Mouse (Mus musculus): ENCODE measurements around the gene Kif2c.
A peak's percentile ranks its signal among the peaks of the same experiment; 100 is the strongest.
"Not testable (repeated sequence)": the region's sequence is repeated elsewhere in the genome, so short reads cannot be mapped to it uniquely, and the experiment has no call there.

Gene Kif2c

GRCm38 (mm10) chr4:117188969-117189368 lies 6.5 kb upstream of the Kif2c start:
- DNase-seq (ENCODE audit: low spot score), result no peak

DNA sequence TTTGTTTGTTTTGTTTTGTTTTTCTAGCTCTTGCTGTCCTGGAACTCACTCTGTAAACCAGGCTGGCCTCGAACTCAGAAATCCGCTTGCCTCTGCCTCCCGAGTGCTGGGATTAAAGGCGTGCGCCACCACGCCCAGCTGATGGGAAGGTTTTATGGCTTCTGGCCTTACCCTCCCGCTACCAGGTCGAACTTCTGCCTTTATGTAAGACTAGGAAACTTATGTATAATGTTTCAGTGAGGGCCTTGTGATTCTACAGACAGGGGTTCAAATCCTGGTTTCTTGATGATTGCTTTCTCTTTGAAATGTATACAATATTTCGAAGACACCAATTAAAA lies 289 bp upstream of the Kif2c start:
- DNase-seq (ENCODE audit: low spot score), result not testable (repeated sequence)

- DNase-seq (ENCODE audit: low spot score), result no peak
Measured at GRCm38 (mm10) chr4:117169936-117170335, 12.5 kb downstream of the Kif2c start.

DNA sequence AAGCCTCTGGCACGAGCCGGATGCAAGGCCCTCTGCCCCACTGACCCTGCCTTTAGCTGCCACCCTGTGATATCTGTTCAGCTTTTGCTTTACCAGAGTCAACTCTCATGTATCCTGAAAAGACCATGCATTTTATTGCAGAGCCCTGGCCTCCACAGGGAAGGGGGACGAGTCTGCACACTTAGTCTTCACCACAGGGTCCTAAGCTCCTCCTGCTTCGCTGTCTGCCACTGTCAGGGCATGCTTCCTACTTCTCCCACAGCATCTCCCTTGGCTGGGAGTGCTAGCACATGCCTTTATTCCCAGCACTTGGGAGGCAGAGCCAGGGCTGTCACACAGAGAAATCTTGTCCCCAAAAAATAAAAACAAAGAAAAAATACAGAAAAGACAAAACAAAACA lies 21.3 kb downstream of the Kif2c start:
- no peak for DNase-seq (ENCODE audit: low spot score)

GRCm38 (mm10) chr4:117159666-117160065 lies 22.8 kb downstream of the Kif2c start:
- DNase-seq (ENCODE audit: low spot score), result no peak

DNA sequence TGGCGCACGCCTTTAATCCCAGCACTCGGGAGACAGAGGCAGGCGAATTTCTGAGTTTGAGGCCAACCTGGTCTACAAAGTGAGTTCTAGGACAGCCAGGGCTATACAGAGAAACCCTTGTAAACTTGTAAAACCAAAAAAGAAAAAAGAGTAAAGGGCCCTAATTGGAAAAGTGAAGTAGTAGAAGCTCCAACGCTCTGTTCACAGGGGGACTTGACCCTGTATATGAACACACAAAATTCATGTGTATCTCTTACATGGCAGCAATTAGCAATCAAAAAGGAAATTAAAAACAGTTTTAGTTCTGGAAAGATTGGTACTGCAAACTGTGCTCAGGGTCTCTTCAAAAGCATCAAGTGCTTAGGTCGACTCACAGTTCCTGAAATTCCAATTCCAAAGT lies 26.1 kb downstream of the Kif2c start:
- no peak for DNase-seq (ENCODE audit: low spot score)

- DNase-seq (ENCODE audit: low spot score), result peak; percentile 74
Measured at GRCm38 (mm10) chr4:117155792-117156355, 26.6 kb downstream of the Kif2c start, which contains the start of gene Rps8. Gene Rps8, minus strand, starts transcription at chr4:117156243.

DNA sequence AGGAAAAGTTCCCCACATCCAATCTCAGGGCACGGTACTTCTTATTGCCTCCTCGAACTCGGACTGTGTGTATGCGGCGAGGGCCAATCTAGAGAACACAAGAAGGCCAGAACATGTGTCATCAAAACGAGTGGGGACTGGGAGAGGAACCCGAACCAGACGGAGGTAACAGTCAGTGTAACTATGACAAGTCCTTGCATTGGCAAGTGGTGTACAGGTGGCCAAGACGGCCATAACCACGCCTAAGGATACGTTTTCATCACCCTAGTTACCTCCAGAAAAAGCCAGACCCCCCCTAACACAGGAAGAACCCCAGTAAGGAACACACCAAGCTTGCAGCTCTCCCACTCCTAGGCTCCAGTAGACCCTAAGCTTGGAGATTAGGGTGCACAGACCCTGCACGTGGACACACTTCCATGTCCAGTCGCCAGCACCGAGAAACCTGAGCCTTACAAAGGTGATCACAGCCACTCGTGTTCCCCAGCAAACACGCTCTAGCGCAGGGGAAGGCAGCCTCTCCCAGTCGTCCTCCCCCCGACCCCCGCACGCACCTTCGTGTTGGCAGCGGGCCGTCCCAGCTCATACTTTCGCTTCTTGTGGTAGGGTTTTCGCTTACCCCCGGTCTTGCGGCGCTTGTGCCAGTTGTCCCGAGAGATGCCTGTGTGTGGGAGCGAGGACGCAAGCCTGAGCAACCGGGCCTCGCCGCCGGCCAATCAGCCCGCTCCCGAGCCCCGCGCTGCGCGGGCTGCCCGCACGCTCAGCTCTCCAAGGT lies 27.2 kb downstream of the Kif2c start:
- no peak for DNase-seq (ENCODE audit: low spot score)

- DNase-seq (ENCODE audit: low spot score), result no peak
Measured at GRCm38 (mm10) chr4:117152714-117153113, 29.7 kb downstream of the Kif2c start.

GRCm38 (mm10) chr4:117151416-117151815 lies 31.0 kb downstream of the Kif2c start:
- no peak for DNase-seq (ENCODE audit: low spot score)

GRCm38 (mm10) chr4:117150212-117150733 lies 32.2 kb downstream of the Kif2c start:
- DNase-seq (ENCODE audit: low spot score), result no peak

- DNase-seq (ENCODE audit: low spot score), result no peak
Measured at GRCm38 (mm10) chr4:117149291-117150211, 32.9 kb downstream of the Kif2c start.

DNA sequence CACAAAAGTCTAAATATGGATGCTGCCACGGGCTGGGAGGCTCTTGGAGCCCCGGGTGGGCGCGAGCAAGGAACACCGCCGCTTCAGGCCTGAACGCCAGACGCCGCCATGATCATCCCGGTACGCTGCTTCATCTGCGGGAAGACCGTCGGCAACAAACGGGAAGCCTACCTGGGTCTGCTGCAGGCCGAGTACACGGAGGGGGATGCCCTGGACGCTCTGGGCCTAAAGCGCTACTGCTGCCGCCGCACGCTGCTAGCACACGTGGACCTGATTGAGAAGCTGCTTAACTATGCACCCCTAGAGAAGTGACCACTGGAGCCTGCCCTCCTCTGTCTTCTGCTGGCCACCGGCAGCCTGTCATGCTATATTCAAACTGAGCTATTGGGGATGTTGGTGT lies 33.6 kb downstream of the Kif2c start:
- no peak for DNase-seq (ENCODE audit: low spot score)

DNA sequence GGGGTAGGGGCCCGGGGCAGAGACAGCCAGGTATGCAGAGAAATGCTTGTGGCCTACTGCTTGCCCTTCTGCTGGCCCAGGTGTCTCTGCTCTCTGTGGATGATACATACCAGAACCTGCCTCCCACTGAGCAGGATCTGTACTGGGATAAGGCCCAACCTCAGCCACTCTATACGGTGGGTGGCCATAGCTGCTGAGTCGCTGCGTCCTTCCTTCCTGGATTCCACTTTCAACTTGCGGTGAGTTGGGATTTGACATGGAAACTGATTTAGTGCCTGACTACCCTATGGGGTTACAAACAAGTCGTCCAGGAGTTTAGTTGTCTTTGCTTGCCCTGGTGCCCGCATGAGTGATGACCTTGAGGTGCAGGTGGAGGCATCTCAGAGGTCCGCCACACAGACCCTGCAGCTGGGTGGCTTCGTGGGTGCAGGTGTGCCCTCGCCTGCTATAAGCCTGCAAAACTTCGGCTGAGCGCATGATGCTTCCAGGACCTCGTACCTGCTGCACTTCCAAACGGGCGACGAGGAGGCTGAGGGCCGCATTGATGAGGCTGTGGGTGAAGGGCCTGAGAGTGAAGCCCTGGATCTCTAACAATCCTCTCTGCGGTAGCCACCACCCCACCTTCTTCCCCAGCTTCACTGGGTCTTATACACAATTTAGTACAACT lies 34.3 kb downstream of the Kif2c start:
- DNase-seq (ENCODE audit: low spot score), result no peak

DNA sequence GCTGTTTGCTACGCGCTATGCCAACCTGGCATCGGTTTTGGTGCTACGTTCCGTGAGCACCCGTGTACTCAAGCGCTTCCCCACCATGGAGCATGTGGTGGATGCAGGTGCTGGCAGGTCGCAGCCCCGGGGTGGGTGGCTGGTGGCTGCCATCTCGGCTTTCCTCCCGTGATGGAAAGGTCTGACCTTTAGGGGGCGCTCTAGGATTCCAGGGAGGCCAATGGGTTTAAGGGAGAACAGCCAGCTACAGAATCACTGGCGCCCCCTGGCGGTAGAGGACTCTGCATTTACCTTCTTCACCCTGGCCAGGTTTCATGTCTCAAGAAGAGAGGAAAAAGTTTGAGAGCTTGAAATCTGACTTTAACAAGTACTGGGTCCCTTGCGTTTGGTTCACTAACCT lies 36.3 kb downstream of the Kif2c start:
- peak; percentile 90 for DNase-seq (ENCODE audit: low spot score)

GRCm38 (mm10) chr4:117145248-117145647 lies 37.2 kb downstream of the Kif2c start:
- DNase-seq (ENCODE audit: low spot score), result no peak

DNA sequence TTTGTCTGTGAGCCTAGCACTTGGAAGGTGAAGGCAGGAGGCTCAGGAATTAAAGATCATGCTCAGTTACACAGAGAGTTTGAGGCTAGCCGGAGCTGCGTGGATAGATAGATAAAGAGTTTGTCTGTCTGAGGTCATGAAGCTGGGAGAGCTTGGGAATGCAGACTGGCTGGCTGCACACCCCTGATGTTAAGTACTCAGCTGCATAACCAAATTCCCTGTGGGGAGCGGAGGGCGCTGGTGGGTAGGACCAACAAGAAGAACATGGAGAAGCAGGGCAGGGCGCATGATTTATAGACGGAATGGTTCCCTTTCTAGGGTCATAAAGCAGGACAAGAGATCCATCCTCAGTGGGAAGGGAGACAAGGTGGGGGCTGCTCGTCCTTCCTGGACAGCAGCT lies 39.4 kb downstream of the Kif2c start:
- no peak for DNase-seq (ENCODE audit: low spot score)

GRCm38 (mm10) chr4:117140613-117141012 lies 41.8 kb downstream of the Kif2c start:
- DNase-seq (ENCODE audit: low spot score), result no peak

DNA sequence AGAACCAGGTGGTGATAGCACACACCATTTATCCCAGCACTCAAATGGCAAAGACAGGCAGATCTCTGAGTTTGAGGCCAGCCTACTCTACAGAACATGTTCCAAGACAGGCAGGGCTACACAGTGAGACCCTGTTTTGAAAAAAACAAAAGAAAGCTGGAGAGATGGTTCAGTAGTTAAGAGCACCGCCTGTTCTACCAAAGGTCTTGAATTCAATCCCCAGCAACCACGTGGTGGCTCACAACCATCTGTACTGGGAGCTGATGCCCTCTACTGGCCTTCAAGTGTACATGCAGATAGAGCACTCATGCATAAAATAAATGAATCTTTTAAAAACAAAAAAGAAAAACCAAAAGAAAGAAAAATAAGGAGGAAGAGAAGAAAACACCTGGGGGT lies 43.2 kb downstream of the Kif2c start:
- DNase-seq (ENCODE audit: low spot score), result no peak

DNA sequence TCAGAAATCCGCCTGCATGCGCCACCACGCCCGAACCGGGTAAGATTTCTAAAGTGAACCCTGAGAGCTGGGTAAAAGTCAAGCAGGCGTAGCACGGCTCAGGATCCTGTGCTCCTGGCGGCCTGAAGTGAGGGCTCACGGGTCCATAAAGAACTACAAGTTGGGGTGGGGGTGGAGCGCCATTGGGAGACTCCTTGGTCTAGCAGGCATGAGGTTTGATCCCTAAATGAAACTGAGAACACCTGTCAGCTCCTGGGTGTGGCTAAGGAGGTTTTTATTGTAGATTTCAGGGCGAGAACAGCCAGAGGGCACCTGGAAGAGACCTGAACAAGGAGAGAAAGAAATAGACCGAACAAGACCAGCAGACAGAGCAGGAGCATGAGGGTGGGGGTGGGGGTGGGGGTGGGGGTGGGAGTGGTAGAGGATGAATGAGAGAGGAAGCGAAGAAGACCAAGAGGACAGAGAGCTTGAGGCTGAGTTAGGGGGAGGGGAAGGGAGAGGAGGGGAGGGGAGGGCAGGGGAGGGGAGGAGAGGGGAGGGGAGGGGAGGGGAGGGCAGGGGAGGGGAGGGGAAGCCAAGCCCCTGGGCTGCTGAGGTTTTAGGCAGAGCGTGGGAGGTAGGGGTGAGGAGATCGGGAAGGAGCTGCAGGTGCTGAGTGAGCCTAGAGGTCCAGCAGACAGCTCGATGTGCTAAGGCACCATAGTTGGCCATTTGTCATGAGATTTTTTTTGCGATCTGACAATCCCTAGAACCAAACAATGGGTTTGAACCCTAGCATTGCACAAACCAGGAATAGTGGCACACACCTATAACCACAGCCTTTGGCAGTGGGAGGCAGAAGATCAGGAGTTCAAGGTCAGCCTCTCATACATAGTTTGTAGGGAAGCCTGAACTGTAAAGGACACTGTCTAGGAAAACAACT lies 43.9 kb downstream of the Kif2c start:
- DNase-seq (ENCODE audit: low spot score), result no peak

DNA sequence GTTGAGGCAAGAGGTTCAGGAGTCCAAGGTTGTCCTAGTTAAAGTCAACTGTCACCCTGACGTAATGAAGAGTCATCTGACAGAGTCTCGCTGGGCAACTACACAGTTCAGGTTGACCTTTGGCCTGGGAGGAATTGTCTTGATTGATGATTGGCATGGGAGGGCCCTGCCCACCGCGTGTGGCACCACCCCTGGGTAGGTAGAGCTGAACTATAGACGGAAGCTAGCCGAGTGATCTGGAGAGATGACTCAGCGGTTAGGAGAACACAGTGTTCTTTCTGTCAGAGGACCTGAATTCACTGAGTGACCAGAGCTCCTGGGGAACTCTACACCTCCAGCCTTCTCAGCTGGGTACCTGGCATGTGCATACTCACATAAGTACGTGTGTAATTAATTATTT lies 46.4 kb downstream of the Kif2c start:
- DNase-seq (ENCODE audit: low spot score), result no peak

Data from ovary, postnatal 14 days (tissue).